Mouse (Mus musculus) MEL (cell line): Measurements from ENCODE around the gene Nisch.

Experiments used
- CTCF ChIP-seq, 3 experiments: IDR thresholded peaks in 2 of 3; conservative IDR thresholded peaks in 1 of 3; 2 replicates each; pipeline ENCODE4 v1.5.1; 2011 to 2012; ENCODE audit warnings: low read length in 3 of 3, low read depth in 2 of 3, mild to moderate bottlenecking in 2 of 3, improper control_type of control experiment in 1 of 3, inconsistent platforms in 1 of 3, mixed read lengths in 1 of 3, moderate library complexity in 1 of 3; ENCODE audit not compliant: control insufficient read depth in 1 of 3, insufficient read depth in 1 of 3, poor library complexity in 1 of 3, severe bottlenecking in 1 of 3
- HCFC1 ChIP-seq: IDR thresholded peaks from 2 replicates; pipeline ENCODE4 v1.6.1; 2012; ENCODE audit warnings: low read depth, mild to moderate bottlenecking, inconsistent platforms, low read length, improper control_type of control experiment, moderate library complexity
- MAX ChIP-seq: IDR thresholded peaks from 2 replicates; pipeline ENCODE4 v1.6.1; 2011; ENCODE audit warnings: low read length, improper control_type of control experiment
- MYB ChIP-seq: IDR thresholded peaks from 2 replicates; pipeline ENCODE4 v1.6.1; 2011; ENCODE audit warnings: mild to moderate bottlenecking, low read depth, low read length, improper control_type of control experiment
- POLR2A ChIP-seq, 2 experiments: IDR thresholded peaks; 2 replicates each; pipeline ENCODE4 v1.6.1; 2011 to 2012; ENCODE audit warnings: low read length in 2 of 2, mild to moderate bottlenecking in 2 of 2, control low read depth in 1 of 2, improper control_type of control experiment in 1 of 2, low read depth in 1 of 2, moderate library complexity in 1 of 2; ENCODE audit not compliant: control insufficient read depth in 1 of 2, insufficient read depth in 1 of 2, poor library complexity in 1 of 2

- no peak for TF ChIP-seq POLR2A (IDR thresholded peaks at IDR 0.05; ENCODE audit: control insufficient read depth in 1 of 2, insufficient read depth in 1 of 2, low read depth in 1 of 2, low read length in 2 of 2, poor library complexity in 1 of 2)
- TF ChIP-seq CTCF (IDR thresholded peaks at IDR 0.05 in 2 of 3, conservative IDR thresholded peaks at IDR 0.05 in 1 of 3; ENCODE audit: control insufficient read depth in 1 of 3, insufficient read depth in 1 of 3, low read depth in 2 of 3, low read length in 3 of 3, poor library complexity in 1 of 3, severe bottlenecking in 1 of 3), result no peak
- no peak for TF ChIP-seq MAX
- no peak for TF ChIP-seq HCFC1
- TF ChIP-seq MYB, result no peak
Measured at GRCm38 (mm10) chr14:31245946-31246345, 29.2 kb upstream of the Nisch start.
